Mouse (Mus musculus): ENCODE results near the gene Idh3g.

- TF ChIP-seq POLR2A (IDR thresholded peaks at IDR 0.05; ENCODE audit: low read depth, low read length) (no peak), CTCF (IDR thresholded peaks at IDR 0.05; ENCODE audit: extremely low read depth, insufficient read depth, insufficient read length, insufficient replicate concordance) (no peak)
These were observed 6.3 kb upstream of the Idh3g start for GRCm38 (mm10) chrX:73793039-73793438.
